Mouse (Mus musculus): ENCODE measurements around the gene Sec1. TPM values are rescaled to one million over a fixed set of nuclear protein-coding genes. Genes with fewer than 3 reads are reported as not detected.

The Sec1 gene
- polyA plus RNA-seq (2014; fragmentation: Nextera tagmentation; extraction: Ambion mirVana), result 0.22 and 0.40 TPM in 2 replicates

DNA sequence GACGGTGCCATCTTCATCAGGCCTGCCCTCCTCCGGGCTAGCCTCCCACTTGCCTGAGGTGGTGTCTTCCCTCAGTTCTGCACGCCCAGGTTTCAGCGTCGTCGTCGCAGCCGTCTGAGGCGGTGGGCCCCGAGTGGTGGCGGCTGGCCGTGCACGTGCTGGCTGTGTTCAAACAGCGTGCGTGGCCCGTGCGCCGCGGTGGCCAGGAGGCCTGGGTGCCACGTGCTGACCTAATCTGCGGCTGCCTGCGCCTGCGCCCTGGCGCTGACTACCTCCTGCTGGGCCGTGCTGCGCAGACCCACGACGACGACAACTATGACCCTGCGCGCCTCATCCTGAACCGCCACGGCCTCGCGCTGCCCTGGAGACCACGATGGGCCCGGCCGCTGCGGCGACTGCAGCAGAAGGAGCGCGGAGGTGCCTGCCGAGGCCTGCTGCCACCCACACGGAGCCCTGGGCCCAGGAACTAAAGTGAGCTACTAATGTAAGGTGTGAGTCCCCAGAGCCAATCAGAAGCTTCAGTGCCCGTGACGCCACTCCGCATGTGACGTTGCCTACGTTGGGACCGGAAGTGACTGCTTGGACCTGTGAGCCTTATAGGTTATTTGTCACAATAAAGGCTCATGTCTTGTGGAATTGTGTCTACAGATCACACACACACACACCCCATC, at the start of gene Sec1:
TSS of gene Sec1 (minus strand) at position 482 of the 671 bp plus-strand sequence.
- ATAC-seq (ENCODE audit: low FRiP score) (no peak), DNase-seq (ENCODE audit: low spot score) (no peak)
- Histone ChIP-seq H3K9ac (no peak within 1 kb of the TSS), H3K9me3 (ENCODE audit: control insufficient read depth, low read length) (no peaks in the 10 kb centered on the region), H3K36me3 (replicated peaks; ENCODE audit: control insufficient read depth, insufficient read depth) (no peaks in the 10 kb centered on the region), H3K4me2 (replicated peaks) (no peak within 1 kb of the TSS), H3K4me1 (replicated peaks; ENCODE audit: control insufficient read depth, insufficient read depth, low read length) (no peaks in the 10 kb centered on the region), H3K27me3 (ENCODE audit: control insufficient read depth, insufficient read depth, low read length) (peaks cover 10% of the 10 kb centered on the region), H3K27ac (no peak within 1 kb of the TSS), H3K4me3 (replicated peaks; ENCODE audit: low read length) (no peak within 1 kb of the TSS)
- WGBS, result 91% methylated on average over 50 of the region's 50 CpGs

DNA sequence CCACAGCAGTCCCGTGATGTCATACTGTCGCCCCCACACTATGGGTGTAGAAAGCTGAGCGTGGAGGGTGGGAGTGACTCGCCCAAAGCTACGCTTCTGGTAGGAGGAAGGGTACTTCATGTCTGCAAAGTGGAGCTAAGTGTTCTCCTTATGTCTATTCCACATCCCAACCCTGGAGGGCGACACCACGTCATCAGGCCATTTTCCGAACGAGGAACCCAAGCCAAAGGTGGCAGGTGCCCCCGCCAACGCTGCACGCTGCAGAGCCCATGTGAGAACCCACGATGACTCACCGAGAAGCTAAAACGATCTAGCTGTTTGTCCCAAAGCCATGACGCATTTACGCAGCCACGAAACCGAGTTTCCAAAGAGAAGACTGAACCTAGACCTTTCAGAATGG, 48.1 kb upstream of the Sec1 start:
- no peak overlapping the region for H3K4me3 ChIP-seq (replicated peaks; ENCODE audit: low read length)
- no peaks in the 10 kb centered on the region for H3K9me3 ChIP-seq (ENCODE audit: control insufficient read depth, low read length)
- no peak for ATAC-seq (ENCODE audit: low FRiP score)
- no peak overlapping the region for H3K9ac ChIP-seq
- WGBS, result 42% methylated on average over 19 of the region's 19 CpGs
- DNase-seq (ENCODE audit: low spot score), result no peak
- H3K36me3 ChIP-seq (replicated peaks; ENCODE audit: control insufficient read depth, insufficient read depth), result no peaks in the 10 kb centered on the region
- H3K27ac ChIP-seq, result no peak overlapping the region
- no peaks in the 10 kb centered on the region for H3K27me3 ChIP-seq (ENCODE audit: control insufficient read depth, insufficient read depth, low read length)
- H3K4me1 ChIP-seq (replicated peaks; ENCODE audit: control insufficient read depth, insufficient read depth, low read length), result no peaks in the 10 kb centered on the region
- H3K4me2 ChIP-seq (replicated peaks), result peak overlapping the region; percentile 18; the same call in 1 of the 2 replicates

DNA sequence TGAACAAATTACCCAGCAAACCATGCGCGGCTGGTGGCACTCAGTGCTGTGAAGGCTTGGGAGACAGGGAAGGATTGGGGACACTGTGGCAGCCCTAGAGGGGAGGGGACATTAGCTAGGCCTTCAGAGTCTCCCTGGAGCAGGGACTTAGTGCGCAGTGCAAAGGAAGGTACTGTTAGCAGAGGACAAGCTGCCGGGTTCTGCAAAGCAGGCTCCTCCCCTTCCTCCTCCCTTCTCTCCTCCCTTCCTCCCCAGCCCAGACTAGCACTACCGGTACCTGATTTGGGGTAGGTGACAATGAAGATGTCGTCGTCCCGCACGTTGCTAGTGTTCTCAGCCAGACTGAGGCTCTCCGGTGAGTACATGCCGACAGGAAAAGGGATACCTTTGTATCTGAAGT, 47.6 kb upstream of the Sec1 start:
- 37% methylated on average over 11 of the region's 11 CpGs for WGBS
- no peaks in the 10 kb centered on the region for H3K4me1 ChIP-seq (replicated peaks; ENCODE audit: control insufficient read depth, insufficient read depth, low read length)
- H3K36me3 ChIP-seq (replicated peaks; ENCODE audit: control insufficient read depth, insufficient read depth), result no peaks in the 10 kb centered on the region
- H3K9ac ChIP-seq, result no peak overlapping the region; the same call in 1 of the 2 replicates
- no peak overlapping the region for H3K27ac ChIP-seq
- H3K27me3 ChIP-seq (ENCODE audit: control insufficient read depth, insufficient read depth, low read length), result no peaks in the 10 kb centered on the region
- ATAC-seq (ENCODE audit: low FRiP score) (no peak), DNase-seq (ENCODE audit: low spot score) (no peak)
- H3K9me3 ChIP-seq (ENCODE audit: control insufficient read depth, low read length), result no peaks in the 10 kb centered on the region
- H3K4me2 ChIP-seq (replicated peaks), result peak overlapping the region; percentile 18; the same call in 1 of the 2 replicates
- no peak overlapping the region for H3K4me3 ChIP-seq (replicated peaks; ENCODE audit: low read length)

GRCm38 (mm10) chr7:45741308-45741707, 47.1 kb upstream of the Sec1 start:
- Histone ChIP-seq H3K9ac (no peak overlapping the region), H3K9me3 (ENCODE audit: control insufficient read depth, low read length) (no peaks in the 10 kb centered on the region), H3K4me1 (replicated peaks; ENCODE audit: control insufficient read depth, insufficient read depth, low read length) (no peaks in the 10 kb centered on the region), H3K27me3 (ENCODE audit: control insufficient read depth, insufficient read depth, low read length) (no peaks in the 10 kb centered on the region), H3K4me3 (replicated peaks; ENCODE audit: low read length) (no peak overlapping the region), H3K27ac (no peak overlapping the region), H3K4me2 (replicated peaks) (no peak overlapping the region), H3K36me3 (replicated peaks; ENCODE audit: control insufficient read depth, insufficient read depth) (no peaks in the 10 kb centered on the region)
- ATAC-seq (ENCODE audit: low FRiP score), result no peak
- DNase-seq (ENCODE audit: low spot score), result no peak
- 84% methylated on average over 12 of the region's 12 CpGs for WGBS

DNA sequence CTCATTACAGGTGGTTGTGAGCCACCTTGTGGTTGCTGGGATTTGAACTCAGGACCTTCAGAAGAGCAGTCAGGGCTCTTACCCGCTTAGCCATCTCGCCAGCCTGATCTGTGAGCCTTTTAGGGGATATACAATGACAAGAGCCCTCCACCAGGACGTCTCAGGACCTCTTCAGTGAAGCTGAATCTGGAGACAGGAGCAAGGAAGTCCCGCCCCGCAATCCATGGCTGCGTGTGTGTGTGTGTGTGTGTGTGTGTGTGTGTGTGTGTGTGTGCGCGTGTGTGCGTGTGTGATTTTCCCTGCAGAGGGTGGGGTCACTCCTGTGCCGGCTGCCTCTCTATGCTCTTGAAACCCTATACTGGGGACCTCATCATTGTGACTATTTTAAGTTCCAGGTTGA, 45.6 kb upstream of the Sec1 start:
- H3K27ac ChIP-seq, result no peak overlapping the region
- WGBS, result 67% methylated on average over 10 of the region's 10 CpGs
- H3K4me3 ChIP-seq (replicated peaks; ENCODE audit: low read length), result no peak overlapping the region

GRCm38 (mm10) chr7:45739162-45739763, 45.1 kb upstream of the Sec1 start:
- H3K27ac ChIP-seq, result no peak overlapping the region
- ATAC-seq (ENCODE audit: low FRiP score) (peak; percentile 82; the same call in 1 of the 2 replicates), DNase-seq (ENCODE audit: low spot score) (peak; percentile 88)
- no peak overlapping the region for H3K4me3 ChIP-seq (replicated peaks; ENCODE audit: low read length)
- H3K9me3 ChIP-seq (ENCODE audit: control insufficient read depth, low read length), result no peaks in the 10 kb centered on the region
- no peaks in the 10 kb centered on the region for H3K4me1 ChIP-seq (replicated peaks; ENCODE audit: control insufficient read depth, insufficient read depth, low read length)
- no peak overlapping the region for H3K4me2 ChIP-seq (replicated peaks)
- no peaks in the 10 kb centered on the region for H3K36me3 ChIP-seq (replicated peaks; ENCODE audit: control insufficient read depth, insufficient read depth)
- H3K9ac ChIP-seq, result no peak overlapping the region
- H3K27me3 ChIP-seq (ENCODE audit: control insufficient read depth, insufficient read depth, low read length), result no peaks in the 10 kb centered on the region
- WGBS, result 6% methylated on average over 9 of the region's 9 CpGs

More for the DNA sequence above, 45.6 kb upstream of the Sec1 start:
- no peaks in the 10 kb centered on the region for H3K36me3 ChIP-seq (replicated peaks; ENCODE audit: control insufficient read depth, insufficient read depth)
- H3K4me2 ChIP-seq (replicated peaks), result no peak overlapping the region
- DNase-seq (ENCODE audit: low spot score) (no peak), ATAC-seq (ENCODE audit: low FRiP score) (no peak)
- no peak overlapping the region for H3K9ac ChIP-seq
- H3K4me1 ChIP-seq (replicated peaks; ENCODE audit: control insufficient read depth, insufficient read depth, low read length), result no peaks in the 10 kb centered on the region
- H3K27me3 ChIP-seq (ENCODE audit: control insufficient read depth, insufficient read depth, low read length), result no peaks in the 10 kb centered on the region
- no peaks in the 10 kb centered on the region for H3K9me3 ChIP-seq (ENCODE audit: control insufficient read depth, low read length)

GRCm38 (mm10) chr7:45733477-45733876, 39.3 kb upstream of the Sec1 start:
- Histone ChIP-seq H3K4me3 (replicated peaks; ENCODE audit: low read length) (no peak overlapping the region), H3K27ac (no peak overlapping the region), H3K36me3 (replicated peaks; ENCODE audit: control insufficient read depth, insufficient read depth) (no peaks in the 10 kb centered on the region; the same call in 1 of the 2 replicates), H3K27me3 (ENCODE audit: control insufficient read depth, insufficient read depth, low read length) (no peaks in the 10 kb centered on the region), H3K9me3 (ENCODE audit: control insufficient read depth, low read length) (no peaks in the 10 kb centered on the region), H3K4me2 (replicated peaks) (no peak overlapping the region), H3K9ac (no peak overlapping the region), H3K4me1 (replicated peaks; ENCODE audit: control insufficient read depth, insufficient read depth, low read length) (no peaks in the 10 kb centered on the region)
- WGBS, result 85% methylated on average over 5 of the region's 5 CpGs
- ATAC-seq (ENCODE audit: low FRiP score) (no peak), DNase-seq (ENCODE audit: low spot score) (no peak)

DNA sequence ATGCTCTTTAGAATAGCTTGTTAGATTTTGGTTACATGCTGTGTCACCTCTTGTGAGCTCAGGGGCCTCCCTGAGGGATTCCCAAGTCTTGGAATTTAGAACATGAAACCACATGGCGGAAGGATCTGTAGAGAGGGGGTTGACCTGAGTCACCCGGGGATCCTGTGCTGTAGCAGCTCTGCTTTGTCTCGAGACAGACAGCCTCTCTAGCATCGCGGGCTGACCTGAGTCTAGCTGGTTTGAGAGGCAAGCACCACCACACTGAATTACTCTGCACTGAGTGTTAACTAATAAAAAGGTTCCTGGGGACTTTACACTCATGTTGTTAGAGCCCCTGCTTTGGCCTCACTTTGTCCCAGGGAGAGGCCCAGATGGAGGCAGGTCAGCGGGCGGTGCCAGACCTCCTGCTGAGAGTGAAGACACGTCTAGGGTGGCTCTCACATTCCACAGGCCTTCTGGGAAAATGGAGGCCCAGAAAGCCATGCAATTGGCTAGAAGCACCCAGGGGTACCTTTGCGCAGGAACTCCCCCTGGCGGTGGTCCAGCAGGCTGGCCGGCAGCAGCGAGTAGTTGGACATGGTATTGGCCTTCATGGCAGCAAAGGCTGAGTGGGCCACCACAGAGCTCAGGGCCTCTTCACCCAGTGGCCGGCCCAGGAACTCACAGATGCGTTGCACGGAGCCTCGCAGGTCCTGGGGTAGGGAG, 36.7 kb upstream of the Sec1 start:
- DNase-seq (ENCODE audit: low spot score) (no peak), ATAC-seq (ENCODE audit: low FRiP score) (no peak)
- Histone ChIP-seq H3K4me1 (replicated peaks; ENCODE audit: control insufficient read depth, insufficient read depth, low read length) (no peaks in the 10 kb centered on the region), H3K9ac (no peak overlapping the region), H3K4me3 (replicated peaks; ENCODE audit: low read length) (no peak overlapping the region), H3K27me3 (ENCODE audit: control insufficient read depth, insufficient read depth, low read length) (no peaks in the 10 kb centered on the region), H3K36me3 (replicated peaks; ENCODE audit: control insufficient read depth, insufficient read depth) (peaks cover 17% of the 10 kb centered on the region), H3K27ac (no peak overlapping the region), H3K9me3 (ENCODE audit: control insufficient read depth, low read length) (no peaks in the 10 kb centered on the region), H3K4me2 (replicated peaks) (no peak overlapping the region)
- 18% methylated on average over 16 of the region's 16 CpGs for WGBS

DNA sequence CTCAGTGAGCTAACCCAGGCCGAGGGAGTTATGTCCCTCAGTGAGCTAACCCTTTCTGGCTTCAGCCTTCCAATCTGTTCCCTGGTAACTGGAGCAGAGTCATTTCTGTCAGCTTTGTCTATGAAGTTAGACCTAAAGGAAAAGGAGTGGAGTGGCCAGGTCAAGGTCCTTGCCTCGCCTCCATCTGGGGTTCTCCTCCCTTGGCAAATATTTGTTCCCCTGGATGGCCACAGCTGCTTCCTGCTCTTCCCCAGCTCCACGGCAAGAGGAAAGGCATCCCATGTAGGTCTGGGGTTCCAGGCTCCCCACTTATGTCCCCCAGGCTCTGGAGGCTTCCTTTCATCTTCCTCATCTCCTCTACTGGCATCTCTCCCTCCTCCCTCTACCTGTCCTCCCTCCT, 33.4 kb upstream of the Sec1 start:
- Histone ChIP-seq H3K9ac (no peak overlapping the region), H3K4me1 (replicated peaks; ENCODE audit: control insufficient read depth, insufficient read depth, low read length) (no peaks in the 10 kb centered on the region), H3K36me3 (replicated peaks; ENCODE audit: control insufficient read depth, insufficient read depth) (peaks cover 48% of the 10 kb centered on the region), H3K27ac (no peak overlapping the region), H3K27me3 (ENCODE audit: control insufficient read depth, insufficient read depth, low read length) (no peaks in the 10 kb centered on the region), H3K9me3 (ENCODE audit: control insufficient read depth, low read length) (no peaks in the 10 kb centered on the region), H3K4me3 (replicated peaks; ENCODE audit: low read length) (no peak overlapping the region), H3K4me2 (replicated peaks) (no peak overlapping the region)
- WGBS, result 86% methylated on average over 3 of the region's 3 CpGs
- DNase-seq (ENCODE audit: low spot score) (no peak), ATAC-seq (ENCODE audit: low FRiP score) (no peak)
